Mouse (Mus musculus): ENCODE data around the gene A030014E15Rik.
"Not testable (repeated sequence)": the region's sequence is repeated elsewhere in the genome, so short reads cannot be mapped to it uniquely, and the experiment has no call there.

- not testable (repeated sequence) for TF ChIP-seq CTCF (IDR thresholded peaks at IDR 0.05; ENCODE audit: low read depth, low read length); POLR2A (IDR thresholded peaks at IDR 0.05; ENCODE audit: borderline replicate concordance, low read depth, low read length)
Observed at GRCm38 (mm10) chr1:82955913-82956312, 31.2 kb downstream of the A030014E15Rik start, which contains the start of gene Gm7544.
